Mouse (Mus musculus) yolk sac, embryonic 10.5 days (tissue): ENCODE measurements around the gene Cwc25.
A peak's percentile ranks its signal among the peaks of the same experiment; 100 is the strongest.
"Not testable (repeated sequence)": the region's sequence is repeated elsewhere in the genome, so short reads cannot be mapped to it uniquely, and the experiment has no call there.

ENCODE experiments used
- DNase-seq: peaks from one replicate; pipeline ENCODE4 v3.0.0-alpha.2; 2017; ENCODE audit warnings: low spot score

Cwc25 gene

GRCm38 (mm10) chr11:97775186-97775585 lies 8.8 kb upstream of the Cwc25 start:
- no peak for DNase-seq

GRCm38 (mm10) chr11:97771410-97771809 lies 5.1 kb upstream of the Cwc25 start:
- no peak for DNase-seq

GRCm38 (mm10) chr11:97769704-97770103 lies 3.3 kb upstream of the Cwc25 start:
- peak; percentile 54 for DNase-seq

- DNase-seq: no peak
Observed at GRCm38 (mm10) chr11:97761638-97762037, 4.7 kb downstream of the Cwc25 start.

GRCm38 (mm10) chr11:97758942-97759341 lies 7.4 kb downstream of the Cwc25 start:
- no peak for DNase-seq

GRCm38 (mm10) chr11:97758125-97758524 lies 8.2 kb downstream of the Cwc25 start:
- DNase-seq: no peak

GRCm38 (mm10) chr11:97753277-97753676 lies 13.1 kb downstream of the Cwc25 start:
- DNase-seq: no peak

GRCm38 (mm10) chr11:97748496-97748895 lies 17.9 kb downstream of the Cwc25 start:
- no peak for DNase-seq

- DNase-seq: no peak
Observed at GRCm38 (mm10) chr11:97747773-97748172, 18.6 kb downstream of the Cwc25 start.

GRCm38 (mm10) chr11:97745331-97745721 lies 21.0 kb downstream of the Cwc25 start:
- no peak for DNase-seq

- DNase-seq: peak; percentile 99
Observed at GRCm38 (mm10) chr11:97744718-97745330, 21.5 kb downstream of the Cwc25 start.

GRCm38 (mm10) chr11:97744063-97744717 lies 22.2 kb downstream of the Cwc25 start, which contains the start of gene Pip4k2b:
Gene Pip4k2b, minus strand, starts transcription at chr11:97744704.
- no peak for DNase-seq

- DNase-seq: no peak
Observed at GRCm38 (mm10) chr11:97743423-97743822, 22.9 kb downstream of the Cwc25 start.

GRCm38 (mm10) chr11:97742591-97742990 lies 23.8 kb downstream of the Cwc25 start:
- DNase-seq: no peak

- DNase-seq: no peak
Observed at GRCm38 (mm10) chr11:97742157-97742556, 24.2 kb downstream of the Cwc25 start.

- no peak for DNase-seq
Observed at GRCm38 (mm10) chr11:97740190-97740589, 26.2 kb downstream of the Cwc25 start.

- no peak for DNase-seq
Observed at GRCm38 (mm10) chr11:97739155-97739554, 27.2 kb downstream of the Cwc25 start.

- DNase-seq: no peak
Observed at GRCm38 (mm10) chr11:97738703-97739102, 27.7 kb downstream of the Cwc25 start.

GRCm38 (mm10) chr11:97737600-97737999 lies 28.8 kb downstream of the Cwc25 start:
- DNase-seq: no peak

- DNase-seq: no peak
Observed at GRCm38 (mm10) chr11:97736645-97737044, 29.7 kb downstream of the Cwc25 start.

GRCm38 (mm10) chr11:97734810-97735209 lies 31.5 kb downstream of the Cwc25 start:
- DNase-seq: not testable (repeated sequence)

- DNase-seq: peak; percentile 27
Observed at GRCm38 (mm10) chr11:97733689-97734088, 32.7 kb downstream of the Cwc25 start.

- DNase-seq: no peak
Observed at GRCm38 (mm10) chr11:97728730-97729129, 37.6 kb downstream of the Cwc25 start.

GRCm38 (mm10) chr11:97728311-97728710 lies 38.0 kb downstream of the Cwc25 start:
- no peak for DNase-seq
